In the genomic region with DNA sequence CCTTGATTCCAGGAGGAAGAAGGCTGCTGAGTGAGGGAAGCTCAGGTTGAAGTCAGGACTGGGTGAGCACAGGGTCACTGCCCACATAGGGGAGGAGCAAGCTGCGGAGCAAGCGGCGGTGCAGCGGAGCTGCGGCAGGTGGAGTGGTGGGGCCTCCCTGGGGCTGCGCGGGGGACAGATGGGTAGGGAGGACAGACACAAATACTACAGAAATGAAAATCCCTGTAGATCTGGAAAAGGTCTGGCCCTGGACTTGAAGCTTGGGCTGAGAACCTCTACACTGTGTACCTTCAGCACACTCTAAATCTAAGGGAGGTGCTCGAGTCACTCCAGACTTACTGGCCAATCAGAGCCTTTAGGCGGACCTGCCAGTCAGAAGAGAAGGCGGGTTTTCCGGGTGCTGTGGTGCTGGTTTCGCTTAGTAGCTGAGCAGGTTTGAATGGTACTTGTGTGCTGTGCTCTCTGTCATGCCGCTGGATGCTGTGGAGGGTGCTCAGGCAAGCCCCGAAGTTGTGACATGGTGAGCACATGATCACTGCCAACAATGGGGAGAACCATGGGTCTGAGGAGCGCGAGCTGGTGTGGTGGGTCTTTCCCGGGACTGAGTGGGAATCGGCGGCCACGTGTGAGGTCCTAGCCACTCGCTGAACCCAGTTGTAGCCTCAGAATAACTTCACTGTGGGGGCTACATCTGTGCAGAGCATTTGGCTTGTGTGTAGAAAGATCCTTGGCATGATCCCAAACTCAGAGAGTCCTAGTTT, we compare ENCODE assay signal across 8 mouse cellular contexts. TPM values are rescaled to one million over a fixed set of nuclear protein-coding genes. Genes with fewer than 3 reads are reported as not detected.
DNase-seq lines count a peak whose midpoint lies in the region; ATAC-seq lines count a peak whose summit lies in the region.
"Not testable (repeated sequence)": the region's sequence is repeated elsewhere in the genome, so short reads cannot be mapped to it uniquely, and the experiment has no call there.

No protein-coding gene starts in this region.

- peak overlapping the region; percentile 69 for H3K4me2 ChIP-seq in hindbrain, embryonic 12.5 days (replicated peaks)

- ATAC-seq in hindbrain, embryonic 12.5 days (ENCODE audit: low FRiP score) = peak; percentile 99

- H3K27me3 ChIP-seq in hindbrain, embryonic 12.5 days = not testable (repeated sequence)

- H3K4me3 ChIP-seq in hindbrain, embryonic 12.5 days = peak overlapping the region; percentile 54

- DNase-seq in R1 (ENCODE audit: low read depth, low spot score) = peak; percentile 90
- DNase-seq in cerebellum, postnatal 14 days = peak; percentile 72 to 82
- DNase-seq in frontal cortex, postnatal 10 days (ENCODE audit: low spot score in 2 of 2) = peak; percentile 71 to 76
- DNase-seq in layer of hippocampus, postnatal 14 days (ENCODE audit: low spot score in 2 of 2) = peak; percentile 79 to 87
- peak; percentile 75 for DNase-seq in lung, postnatal 10 days
- DNase-seq in ovary, postnatal 14 days (ENCODE audit: low spot score) = peak; percentile 36
- DNase-seq in thymus, postnatal 14 days = peak; percentile 76

- not testable (repeated sequence) for H3K36me3 ChIP-seq in hindbrain, embryonic 12.5 days

- H3K9me3 ChIP-seq in hindbrain, embryonic 12.5 days (replicated peaks) = not testable (repeated sequence)

- H3K4me1 ChIP-seq in hindbrain, embryonic 12.5 days = not testable (repeated sequence)

- WGBS in hindbrain, embryonic 12.5 days = under 1% methylated on average over 20 of the region's 21 CpGs

- peak overlapping the region; percentile 52 for H3K27ac ChIP-seq in hindbrain, embryonic 12.5 days

- H3K9ac ChIP-seq in hindbrain, embryonic 12.5 days = peak overlapping the region; percentile 60

RNA-seq across cellular contexts. Expression of a gene that starts 44.9 kb away (rescaled TPM):
- polyA plus RNA-seq in hindbrain, embryonic 12.5 days (2016; fragmentation: Nextera tagmentation; extraction: Ambion mirVana) = not detected in 2 replicates
- total RNA-seq in layer of hippocampus, postnatal 14 days (2021) = under 1 TPM; 0.38 to 0.41 TPM

Comparison
In these comparisons a context has a peak if more than half of its experiments do, and no peak if none do; other contexts are left out.
1. Peak in every context shown above with its lines: DNase-seq, ATAC-seq, H3K4me3 ChIP-seq and H3K27ac ChIP-seq.
2. DNase-seq: peak in every context shown above with its lines; median percentile 90 in R1; 83 in layer of hippocampus, postnatal 14 days; 77 in cerebellum, postnatal 14 days; 76 in thymus, postnatal 14 days; 75 in lung, postnatal 10 days; 74 in frontal cortex, postnatal 10 days; 36 in ovary, postnatal 14 days.